Mouse (Mus musculus) limb, embryonic 13.5 days (tissue): ENCODE results near the gene Rgs6. TPM values are rescaled to one million over a fixed set of nuclear protein-coding genes. Genes with fewer than 3 reads are reported as not detected.

ENCODE experiments used
- ATAC-seq: fragments of 200-750 bp; cut with Nextera tagmentation; 2 replicates; pipeline ENCODE4 v1.8.0; 2017; ENCODE audit warnings: low read depth, moderate number of reproducible peaks, moderate TSS enrichment; ENCODE audit not compliant: low FRiP score
- H3K27ac ChIP-seq: fragments of 300-500 bp; sonication (generic); 2 replicates; pipeline ENCODE4 v1.5.1; 2015; ENCODE audit warnings: inconsistent platforms, mild to moderate bottlenecking, moderate library complexity
- H3K27me3 ChIP-seq: fragments of 300-500 bp; sonication (generic); 2 replicates; pipeline ENCODE4 v1.6.1; 2015; ENCODE audit warnings: mild to moderate bottlenecking, inconsistent platforms
- H3K36me3 ChIP-seq: fragments of 300-500 bp; sonication (generic); 2 replicates; pipeline ENCODE4 v1.6.1; 2015; ENCODE audit warnings: inconsistent platforms, mild to moderate bottlenecking, moderate library complexity
- H3K4me1 ChIP-seq: fragments of 300-500 bp; sonication (generic); 2 replicates; pipeline ENCODE4 v1.6.1; 2015; ENCODE audit warnings: inconsistent platforms
- H3K4me2 ChIP-seq: fragments of 300-500 bp; sonication (generic); replicated peaks from 2 replicates; pipeline ENCODE4 v1.6.1; 2015; ENCODE audit warnings: inconsistent platforms, mild to moderate bottlenecking, moderate library complexity
- H3K4me3 ChIP-seq: fragments of 300-500 bp; sonication (generic); 2 replicates; pipeline ENCODE4 v1.5.1; 2015; ENCODE audit warnings: moderate library complexity, mild to moderate bottlenecking, inconsistent platforms
- H3K9ac ChIP-seq: fragments of 300-500 bp; sonication (generic); 2 replicates; pipeline ENCODE4 v1.6.1; 2015; ENCODE audit warnings: mild to moderate bottlenecking, inconsistent platforms
- H3K9me3 ChIP-seq: fragments of 300-500 bp; sonication (generic); 2 replicates; pipeline ENCODE4 v1.6.1; 2016; ENCODE audit warnings: inconsistent platforms
- WGBS: fragments of 180-500 bp; shearing (Covaris S2); methylation state at CpG from one replicate; pipeline ENCODE4 v1.1.7; 2015; 5-methylcytosine and 5-hydroxymethylcytosine counted together
- polyA plus RNA-seq: library from polyadenylated mRNA; unstranded; fragments of >200 nt; fragmentation: Nextera tagmentation; extraction: Ambion mirVana; gene quantifications from 2 replicates; pipeline ENCODE4 v1.2.1, GENCODE M21; 2015

Rgs6 gene
- polyA plus RNA-seq, 1 experiment from 2014 or later, result 2.6 TPM

GRCm38 (mm10) chr12:83160211-83160610 is 572.1 kb downstream of the Rgs6 start:
- Histone ChIP-seq H3K27ac (no peak overlapping the region), H3K9ac (no peak overlapping the region), H3K27me3 (no peaks in the 10 kb centered on the region), H3K9me3 (no peaks in the 10 kb centered on the region), H3K4me1 (no peaks in the 10 kb centered on the region), H3K36me3 (no peaks in the 10 kb centered on the region), H3K4me2 (no peak overlapping the region), H3K4me3 (no peak overlapping the region)
- 69% methylated on average over 2 of the region's 2 CpGs for WGBS
- no peak for ATAC-seq

- no peak for ATAC-seq
- WGBS, result 83% methylated on average over 4 of the region's 4 CpGs
- Histone ChIP-seq H3K4me2 (no peak overlapping the region), H3K9ac (no peak overlapping the region), H3K4me3 (no peak overlapping the region), H3K27me3 (no peaks in the 10 kb centered on the region), H3K36me3 (no peaks in the 10 kb centered on the region), H3K9me3 (no peaks in the 10 kb centered on the region), H3K4me1 (no peaks in the 10 kb centered on the region), H3K27ac (no peak overlapping the region)
Observed at GRCm38 (mm10) chr12:83160700-83161099, 572.6 kb downstream of the Rgs6 start.

GRCm38 (mm10) chr12:83163721-83164120 is 575.6 kb downstream of the Rgs6 start:
- H3K9me3 ChIP-seq, result no peaks in the 10 kb centered on the region
- H3K4me2 ChIP-seq, result no peak overlapping the region
- H3K4me3 ChIP-seq, result no peak overlapping the region
- H3K36me3 ChIP-seq, result no peaks in the 10 kb centered on the region
- H3K9ac ChIP-seq, result no peak overlapping the region
- no peaks in the 10 kb centered on the region for H3K27me3 ChIP-seq
- 64% methylated on average over 5 of the region's 5 CpGs for WGBS
- H3K4me1 ChIP-seq, result no peaks in the 10 kb centered on the region
- H3K27ac ChIP-seq, result no peak overlapping the region
- ATAC-seq, result no peak

- no peaks in the 10 kb centered on the region; the same call in 1 of the 2 replicates for H3K4me1 ChIP-seq
- no peak overlapping the region for H3K4me3 ChIP-seq
- no peak overlapping the region for H3K4me2 ChIP-seq
- H3K9me3 ChIP-seq, result no peaks in the 10 kb centered on the region
- ATAC-seq, result no peak
- H3K9ac ChIP-seq, result no peak overlapping the region
- no peak overlapping the region for H3K27ac ChIP-seq
- WGBS, result 92% methylated on average over 1 of the region's 1 CpGs
- no peaks in the 10 kb centered on the region for H3K27me3 ChIP-seq
- H3K36me3 ChIP-seq, result no peaks in the 10 kb centered on the region
Observed at GRCm38 (mm10) chr12:83165058-83165457, 577.0 kb downstream of the Rgs6 start.

GRCm38 (mm10) chr12:83168310-83168709 is 580.2 kb downstream of the Rgs6 start:
- H3K27me3 ChIP-seq, result no peaks in the 10 kb centered on the region; the same call in 1 of the 2 replicates
- no peak overlapping the region for H3K9ac ChIP-seq
- 72% methylated on average over 6 of the region's 6 CpGs for WGBS
- no peak overlapping the region for H3K4me2 ChIP-seq
- no peak overlapping the region for H3K27ac ChIP-seq
- H3K9me3 ChIP-seq, result no peaks in the 10 kb centered on the region
- ATAC-seq, result no peak
- H3K36me3 ChIP-seq, result no peaks in the 10 kb centered on the region
- no peaks in the 10 kb centered on the region; the same call in 1 of the 2 replicates for H3K4me1 ChIP-seq
- no peak overlapping the region for H3K4me3 ChIP-seq

- Histone ChIP-seq H3K4me2 (no peak overlapping the region), H3K36me3 (no peaks in the 10 kb centered on the region), H3K27ac (no peak overlapping the region), H3K4me3 (no peak overlapping the region), H3K27me3 (no peaks in the 10 kb centered on the region; the same call in 1 of the 2 replicates), H3K9me3 (no peaks in the 10 kb centered on the region), H3K4me1 (no peaks in the 10 kb centered on the region; the same call in 1 of the 2 replicates), H3K9ac (no peak overlapping the region)
- WGBS, result 69% methylated on average over 12 of the region's 12 CpGs
- ATAC-seq, result no peak
Observed at GRCm38 (mm10) chr12:83169495-83170209, 581.6 kb downstream of the Rgs6 start.

- no peak overlapping the region for H3K4me3 ChIP-seq
- H3K4me2 ChIP-seq, result no peak overlapping the region
- 55% methylated on average over 2 of the region's 2 CpGs for WGBS
- no peak overlapping the region for H3K9ac ChIP-seq
- H3K36me3 ChIP-seq, result no peaks in the 10 kb centered on the region
- H3K9me3 ChIP-seq, result no peaks in the 10 kb centered on the region
- no peaks in the 10 kb centered on the region for H3K4me1 ChIP-seq
- no peaks in the 10 kb centered on the region for H3K27me3 ChIP-seq
- ATAC-seq, result no peak
- no peak overlapping the region for H3K27ac ChIP-seq
Observed at GRCm38 (mm10) chr12:83178770-83179169, 590.7 kb downstream of the Rgs6 start.

- H3K27ac ChIP-seq, result no peak overlapping the region
- no peak overlapping the region for H3K9ac ChIP-seq
- H3K4me2 ChIP-seq, result no peak overlapping the region
- no peaks in the 10 kb centered on the region for H3K36me3 ChIP-seq
- no peak for ATAC-seq
- no peaks in the 10 kb centered on the region for H3K4me1 ChIP-seq
- WGBS, result 88% methylated on average over 1 of the region's 1 CpGs
- H3K27me3 ChIP-seq, result no peaks in the 10 kb centered on the region
- H3K4me3 ChIP-seq, result no peak overlapping the region
- no peaks in the 10 kb centered on the region for H3K9me3 ChIP-seq
Observed at GRCm38 (mm10) chr12:83179860-83180259, 591.8 kb downstream of the Rgs6 start.

- Histone ChIP-seq H3K36me3 (no peaks in the 10 kb centered on the region), H3K9ac (no peak overlapping the region), H3K4me3 (no peak overlapping the region), H3K27ac (no peak overlapping the region), H3K9me3 (no peaks in the 10 kb centered on the region), H3K4me2 (no peak overlapping the region), H3K27me3 (no peaks in the 10 kb centered on the region), H3K4me1 (no peaks in the 10 kb centered on the region)
- ATAC-seq, result no peak
- 69% methylated on average over 6 of the region's 6 CpGs for WGBS
Observed at GRCm38 (mm10) chr12:83180561-83180960, 592.5 kb downstream of the Rgs6 start.

GRCm38 (mm10) chr12:83201674-83202073 is 613.6 kb downstream of the Rgs6 start:
- H3K27me3 ChIP-seq, result 0 out of 2 replicates have a peak, but pooled peaks cover 2% of the 10 kb centered on the region
- WGBS, result 26% methylated on average over 3 of the region's 3 CpGs
- H3K4me2 ChIP-seq, result no peak overlapping the region
- no peak overlapping the region for H3K9ac ChIP-seq
- H3K4me3 ChIP-seq, result no peak overlapping the region
- no peak for ATAC-seq
- no peak overlapping the region for H3K27ac ChIP-seq
- no peaks in the 10 kb centered on the region for H3K36me3 ChIP-seq
- no peaks in the 10 kb centered on the region for H3K9me3 ChIP-seq
- H3K4me1 ChIP-seq, result peaks cover 22% of the 10 kb centered on the region

GRCm38 (mm10) chr12:83204361-83204760 is 616.3 kb downstream of the Rgs6 start:
- Histone ChIP-seq H3K27me3 (0 out of 2 replicates have a peak, but pooled peaks cover 4% of the 10 kb centered on the region), H3K4me2 (no peak overlapping the region), H3K4me3 (no peak overlapping the region), H3K27ac (no peak overlapping the region), H3K9me3 (no peaks in the 10 kb centered on the region), H3K4me1 (peaks cover 37% of the 10 kb centered on the region), H3K36me3 (no peaks in the 10 kb centered on the region), H3K9ac (no peak overlapping the region)
- 70% methylated on average over 5 of the region's 5 CpGs for WGBS
- ATAC-seq, result no peak

GRCm38 (mm10) chr12:83206866-83207265 is 618.8 kb downstream of the Rgs6 start:
- H3K27me3 ChIP-seq, result 0 out of 2 replicates have a peak, but pooled peaks cover 4% of the 10 kb centered on the region

GRCm38 (mm10) chr12:83207481-83207880 is 619.4 kb downstream of the Rgs6 start:
- H3K9ac ChIP-seq, result no peak overlapping the region
- H3K4me2 ChIP-seq, result no peak overlapping the region
- H3K4me1 ChIP-seq, result peaks cover 35% of the 10 kb centered on the region
- no peak overlapping the region for H3K27ac ChIP-seq
- no peaks in the 10 kb centered on the region for H3K9me3 ChIP-seq
- ATAC-seq, result no peak
- 0 out of 2 replicates have a peak, but pooled peaks cover 4% of the 10 kb centered on the region for H3K27me3 ChIP-seq
- H3K4me3 ChIP-seq, result no peak overlapping the region
- WGBS, result 69% methylated on average over 5 of the region's 5 CpGs
- no peaks in the 10 kb centered on the region for H3K36me3 ChIP-seq

More at GRCm38 (mm10) chr12:83206866-83207265, 618.8 kb downstream of the Rgs6 start:
- Histone ChIP-seq H3K4me3 (no peak overlapping the region), H3K9me3 (no peaks in the 10 kb centered on the region), H3K4me1 (peaks cover 41% of the 10 kb centered on the region), H3K4me2 (no peak overlapping the region), H3K27ac (no peak overlapping the region), H3K36me3 (no peaks in the 10 kb centered on the region), H3K9ac (no peak overlapping the region)
- ATAC-seq, result no peak
- WGBS, result 68% methylated on average over 6 of the region's 6 CpGs
